Mouse (Mus musculus) bone marrow macrophage, adult 2 months (primary cell): ENCODE data around the gene Foxn3. TPM values are rescaled to one million over a fixed set of nuclear protein-coding genes. Genes with fewer than 3 reads are reported as not detected.
A peak's percentile ranks its signal among the peaks of the same experiment; 100 is the strongest.

Experiments used
- H3K27ac ChIP-seq: 2 replicates; pipeline ENCODE4 v1.5.1; 2012; ENCODE audit warnings: low read depth, low read length; ENCODE audit not compliant: insufficient read depth
- H3K4me1 ChIP-seq: 2 replicates; pipeline ENCODE4 v1.6.1; 2012; ENCODE audit warnings: low read length; ENCODE audit not compliant: control insufficient read depth, insufficient read depth
- H3K4me3 ChIP-seq: 2 replicates; pipeline ENCODE4 v1.5.1; 2012; ENCODE audit warnings: mild to moderate bottlenecking, low read length, moderate library complexity; ENCODE audit not compliant: insufficient read depth
- CTCF ChIP-seq: IDR thresholded peaks from 2 replicates; pipeline ENCODE4 v1.5.1; 2012; ENCODE audit warnings: low read depth, mild to moderate bottlenecking, low read length, moderate library complexity
- POLR2A ChIP-seq: IDR thresholded peaks from 2 replicates; pipeline ENCODE4 v1.6.1; 2012; ENCODE audit warnings: mild to moderate bottlenecking, low read depth, low read length, borderline replicate concordance
- polyA plus RNA-seq: library from polyadenylated mRNA; stranded (reverse); fragments of >200 nt; gene quantifications from 2 replicates; pipeline ENCODE4 v1.2.4, GENCODE M21; 2012; ENCODE audit not compliant: missing spikeins, insufficient read depth, insufficient read length

The Foxn3 gene
- polyA plus RNA-seq, 1 experiment, result 27.7 TPM

DNA sequence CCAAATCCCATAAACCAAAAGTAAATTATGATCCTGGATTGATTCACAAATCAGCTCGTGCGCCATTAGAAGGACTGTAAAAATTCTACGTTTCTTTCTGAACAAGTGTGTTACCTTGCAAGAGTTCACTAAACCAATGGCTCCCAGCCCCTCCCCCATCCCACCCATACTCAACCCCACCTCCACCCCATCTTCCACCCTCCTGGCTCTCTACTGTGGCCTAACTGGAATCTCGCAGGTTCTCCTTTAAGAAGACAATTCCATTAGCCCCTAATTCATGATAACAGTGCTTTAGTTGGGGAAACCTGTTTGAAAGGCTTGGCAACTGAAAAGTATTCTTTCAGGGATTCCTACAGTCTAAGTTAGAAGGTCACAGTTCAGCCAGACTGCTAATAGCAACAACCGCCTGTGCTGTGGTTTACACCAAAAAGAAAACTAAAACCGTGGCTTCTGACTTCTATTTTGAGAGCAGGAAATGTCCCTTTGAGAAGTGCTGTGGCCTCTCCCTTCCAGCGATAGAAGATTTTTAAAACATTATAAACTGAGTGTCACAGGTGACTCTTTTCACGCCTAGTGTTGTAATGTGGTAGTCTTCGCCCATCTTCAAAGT is 1.0 kb upstream of the Foxn3 start:
- H3K4me1 ChIP-seq, result peaks cover 17% of the 10 kb centered on the region
- H3K27ac ChIP-seq, result no peak overlapping the region
- no peak overlapping the region for H3K4me3 ChIP-seq
- TF ChIP-seq POLR2A (no peak), CTCF (no peak)

GRCm38 (mm10) chr12:99562867-99563189 is 554 bp downstream of the Foxn3 start:
- no peak for TF ChIP-seq CTCF
- no peak for TF ChIP-seq POLR2A
- Histone ChIP-seq H3K4me1 (peaks cover 17% of the 10 kb centered on the region), H3K4me3 (peak overlapping the region; percentile 97), H3K27ac (no peak overlapping the region)

DNA sequence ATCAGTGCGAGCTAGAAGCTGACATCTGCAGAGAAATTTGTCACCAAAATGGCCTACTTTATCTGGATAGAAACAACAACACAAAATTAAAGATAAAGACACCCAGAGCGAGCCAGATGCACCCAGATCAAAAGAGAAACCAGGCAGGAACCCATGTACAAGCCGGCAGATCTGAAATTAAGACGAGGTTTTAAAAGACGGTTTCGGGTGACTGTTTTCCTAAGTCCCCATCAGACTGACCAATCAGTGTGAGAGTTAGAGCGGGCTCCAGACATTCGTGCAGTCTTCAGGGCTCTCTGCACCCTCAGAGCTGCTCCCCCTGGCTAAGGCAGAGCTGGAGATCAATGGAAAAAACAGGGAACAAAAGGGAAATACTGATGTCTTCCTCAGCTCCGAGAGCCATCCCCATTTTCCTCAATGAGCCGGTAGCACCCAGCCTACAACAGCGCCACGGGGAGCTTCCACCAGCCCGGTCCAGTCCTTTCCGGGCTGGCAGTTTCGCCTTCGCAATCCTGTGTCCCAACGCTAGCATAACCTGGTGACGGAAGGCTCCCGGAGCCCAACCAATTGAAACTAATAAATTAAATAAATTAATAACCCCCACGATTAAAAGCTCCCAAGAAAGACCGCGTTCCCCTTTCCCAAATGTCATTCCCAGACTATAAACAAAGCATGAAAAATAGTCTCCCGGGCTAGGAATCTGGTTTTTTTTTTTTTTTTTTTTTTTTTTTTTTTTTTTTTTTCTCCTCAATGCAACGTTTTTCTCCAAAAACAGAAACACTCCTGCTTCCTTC is 1.1 kb downstream of the Foxn3 start:
- Histone ChIP-seq H3K4me3 (peak overlapping the region; percentile 97), H3K4me1 (peaks cover 17% of the 10 kb centered on the region), H3K27ac (peak overlapping the region; percentile 60)
- TF ChIP-seq POLR2A, result no peak
- TF ChIP-seq CTCF, result 0 out of 2 replicates have a peak, but pooled peaks have one; percentile 13

DNA sequence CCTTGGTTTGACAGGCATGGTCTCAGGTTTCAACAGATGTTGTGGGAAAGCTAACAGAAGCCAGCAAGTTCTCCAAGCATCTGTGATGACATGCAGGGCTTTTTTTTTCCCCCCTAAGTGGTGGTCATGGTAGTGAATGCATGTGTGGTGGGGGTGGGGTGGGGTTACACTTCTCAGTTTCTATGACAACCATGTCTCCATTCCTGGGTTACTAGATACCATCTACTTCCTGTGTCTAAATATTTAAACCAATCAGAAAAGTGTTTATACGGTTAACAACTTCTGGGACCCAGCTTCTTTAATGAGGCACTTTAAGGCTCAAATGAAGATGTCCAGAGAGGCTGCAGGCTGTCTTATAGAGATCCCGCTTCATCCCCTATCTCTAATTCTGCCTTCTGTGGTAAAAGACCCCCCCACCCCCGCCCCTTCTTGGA is 2.0 kb downstream of the Foxn3 start:
- Histone ChIP-seq H3K4me3 (peak overlapping the region; percentile 97), H3K27ac (peak overlapping the region; percentile 60), H3K4me1 (peaks cover 14% of the 10 kb centered on the region)
- TF ChIP-seq POLR2A, result no peak
- TF ChIP-seq CTCF, result no peak

- TF ChIP-seq POLR2A (0 out of 2 replicates have a peak, but pooled peaks have one; percentile 26), CTCF (no peak)
- Histone ChIP-seq H3K4me3 (no peak overlapping the region), H3K27ac (peak overlapping the region; percentile 49), H3K4me1 (peaks cover 14% of the 10 kb centered on the region)
These were observed 2.6 kb downstream of the Foxn3 start for GRCm38 (mm10) chr12:99560701-99561332.

DNA sequence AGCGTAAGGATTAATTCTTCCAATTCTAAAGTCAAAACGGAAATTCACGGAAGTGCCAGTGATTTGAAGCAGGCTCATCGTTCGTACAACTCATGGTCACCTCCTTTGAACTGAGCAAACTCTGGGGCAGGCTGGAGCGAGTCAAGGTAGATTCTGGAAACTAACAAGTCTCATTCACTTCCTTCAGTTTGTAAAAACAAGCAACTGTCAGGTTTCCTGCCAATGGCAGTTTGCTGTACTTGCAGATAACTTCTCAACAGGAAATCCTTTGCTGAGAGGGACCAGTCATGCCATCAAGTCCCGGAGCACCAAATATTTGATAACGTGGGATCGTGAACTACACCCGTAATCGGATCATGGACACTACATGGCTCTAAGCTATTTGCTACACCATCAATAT is 3.9 kb downstream of the Foxn3 start:
- no peak overlapping the region for H3K27ac ChIP-seq
- no peak for TF ChIP-seq POLR2A
- TF ChIP-seq CTCF, result no peak
- peaks cover 11% of the 10 kb centered on the region for H3K4me1 ChIP-seq
- no peak overlapping the region for H3K4me3 ChIP-seq

DNA sequence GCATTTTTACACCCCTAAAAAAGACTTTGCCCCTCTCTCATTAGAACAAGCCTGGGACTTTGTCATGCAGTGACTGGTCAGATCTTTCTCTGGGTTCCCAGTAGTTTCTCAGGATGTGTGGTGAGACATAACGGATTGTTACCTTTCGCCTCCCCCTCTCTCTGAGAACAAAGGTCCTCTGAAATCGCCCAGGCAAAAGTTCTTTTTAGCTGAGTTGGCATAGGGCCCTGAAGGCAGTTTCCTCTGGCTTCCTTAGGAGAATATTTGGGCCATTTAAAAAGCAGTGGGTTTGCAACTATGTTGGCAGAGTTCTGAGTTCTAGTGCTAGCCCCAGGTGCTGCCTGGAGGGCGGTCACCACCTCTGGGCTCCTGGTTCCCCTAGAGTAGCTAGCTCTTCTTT is 4.9 kb downstream of the Foxn3 start:
- H3K4me1 ChIP-seq, result peaks cover 11% of the 10 kb centered on the region
- TF ChIP-seq CTCF (no peak), POLR2A (no peak)

DNA sequence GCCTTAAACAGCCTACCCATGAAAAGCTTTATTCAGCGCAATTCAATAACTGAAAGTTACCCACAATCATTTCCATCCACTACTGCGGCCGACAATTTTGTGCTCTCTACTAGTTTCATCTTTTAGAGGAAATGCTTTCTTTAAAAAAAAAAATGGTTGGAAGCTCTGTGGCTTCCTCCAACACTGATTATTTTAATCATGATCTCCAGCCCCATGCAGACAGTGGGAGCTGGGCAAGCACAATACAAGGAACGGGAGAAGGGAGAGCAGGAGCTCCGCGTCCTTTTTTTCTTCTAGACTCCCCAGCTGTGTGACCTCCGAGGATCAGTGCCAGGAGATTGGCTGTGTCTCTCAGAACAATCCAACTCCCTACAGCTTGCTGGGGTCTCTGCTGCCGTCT is 5.9 kb downstream of the Foxn3 start:
- H3K4me1 ChIP-seq, result peaks cover 11% of the 10 kb centered on the region
- no peak for TF ChIP-seq POLR2A
- TF ChIP-seq CTCF, result no peak

More for the DNA sequence above, 4.9 kb downstream of the Foxn3 start:
- Histone ChIP-seq H3K4me3 (no peak overlapping the region), H3K27ac (no peak overlapping the region)

GRCm38 (mm10) chr12:99550629-99551028 is 12.8 kb downstream of the Foxn3 start:
- no peak overlapping the region for H3K27ac ChIP-seq
- peaks cover 6% of the 10 kb centered on the region for H3K4me1 ChIP-seq
- TF ChIP-seq CTCF, result peak; percentile 24; the same call in 1 of the 2 replicates
- no peak for TF ChIP-seq POLR2A
- H3K4me3 ChIP-seq, result no peak overlapping the region

More for the DNA sequence above, 5.9 kb downstream of the Foxn3 start:
- H3K4me3 ChIP-seq, result no peak overlapping the region
- no peak overlapping the region for H3K27ac ChIP-seq

DNA sequence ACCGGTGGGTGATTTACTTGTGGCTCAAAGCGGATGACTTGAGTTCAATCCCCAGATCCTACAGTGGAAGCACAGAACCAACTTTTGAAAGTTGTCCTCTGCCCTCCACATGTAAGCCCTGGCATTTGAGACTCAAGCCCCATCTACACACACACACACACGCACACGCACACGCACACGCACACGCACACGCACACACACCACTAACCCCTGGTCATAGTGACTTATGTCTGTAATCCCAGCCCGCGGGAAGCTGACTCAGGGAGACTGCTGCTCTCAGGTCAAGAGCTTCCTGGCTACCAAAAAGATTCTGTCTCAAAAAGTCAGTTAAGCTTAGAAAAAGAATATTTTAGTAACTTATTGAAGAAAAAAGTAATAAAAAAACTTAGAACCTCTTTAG is 13.6 kb downstream of the Foxn3 start:
- Histone ChIP-seq H3K4me1 (peaks cover 13% of the 10 kb centered on the region), H3K27ac (no peak overlapping the region), H3K4me3 (no peak overlapping the region)
- TF ChIP-seq CTCF (no peak), POLR2A (no peak)
